Mouse (Mus musculus) embryonic facial prominence, embryonic 13.5 days (tissue): ENCODE measurements around the gene Slmap. TPM values are rescaled to one million over a fixed set of nuclear protein-coding genes. Genes with fewer than 3 reads are reported as not detected.
"Not testable (repeated sequence)": the region's sequence is repeated elsewhere in the genome, so short reads cannot be mapped to it uniquely, and the experiment has no call there.

Experiments
- ATAC-seq: fragments of 200-750 bp; cut with Nextera tagmentation; 2 replicates; pipeline ENCODE4 v1.8.0; 2017; ENCODE audit warnings: low read depth; ENCODE audit not compliant: insufficient number of reproducible peaks, insufficient read depth, low FRiP score, low TSS enrichment
- H3K27ac ChIP-seq: fragments of 300-500 bp; sonication (generic); 2 replicates; pipeline ENCODE4 v1.5.1; 2015; ENCODE audit warnings: moderate library complexity, mild to moderate bottlenecking, inconsistent platforms
- H3K27me3 ChIP-seq: fragments of 300-500 bp; sonication (generic); 2 replicates; pipeline ENCODE4 v1.6.1; 2015; ENCODE audit warnings: mild to moderate bottlenecking, inconsistent platforms
- H3K36me3 ChIP-seq: fragments of 300-500 bp; sonication (generic); 2 replicates; pipeline ENCODE4 v1.6.1; 2015; ENCODE audit warnings: mild to moderate bottlenecking, inconsistent platforms
- H3K4me1 ChIP-seq: fragments of 300-500 bp; sonication (generic); 2 replicates; pipeline ENCODE4 v1.6.1; 2015; ENCODE audit warnings: inconsistent platforms
- H3K4me2 ChIP-seq: fragments of 300-500 bp; sonication (generic); 2 replicates; pipeline ENCODE4 v1.6.1; 2015; ENCODE audit warnings: moderate library complexity, mild to moderate bottlenecking, inconsistent platforms
- H3K4me3 ChIP-seq: fragments of 300-500 bp; sonication (generic); 2 replicates; pipeline ENCODE4 v1.5.1; 2015; ENCODE audit warnings: mild to moderate bottlenecking, inconsistent platforms
- H3K9ac ChIP-seq: fragments of 300-500 bp; sonication (generic); 2 replicates; pipeline ENCODE4 v1.6.1; 2015; ENCODE audit warnings: mild to moderate bottlenecking, inconsistent platforms
- H3K9me3 ChIP-seq: fragments of 300-500 bp; sonication (generic); 2 replicates; pipeline ENCODE4 v1.6.1; 2016; ENCODE audit warnings: inconsistent platforms
- WGBS: fragments of 180-500 bp; shearing (Covaris S2); methylation state at CpG from one replicate; pipeline ENCODE4 v1.1.7; 2015; ENCODE audit warnings: mixed read lengths; 5-methylcytosine and 5-hydroxymethylcytosine counted together
- polyA plus RNA-seq: library from polyadenylated mRNA; unstranded; fragments of >200 nt; fragmentation: Nextera tagmentation; extraction: Ambion mirVana; gene quantifications from 2 replicates; pipeline ENCODE4 v1.2.1, GENCODE M21; 2015

Gene Slmap
- polyA plus RNA-seq, result 17.1 and 19.6 TPM in 2 replicates

GRCm38 (mm10) chr14:26534757-26535479 lies at the start of gene Slmap:
Slmap (minus strand) TSS chr14:26534931.
- peak; percentile 94 for ATAC-seq
- peak within 1 kb of the TSS; percentile 80 for H3K27ac ChIP-seq
- peak within 1 kb of the TSS; percentile 95 for H3K9ac ChIP-seq
- no peaks in the 10 kb centered on the region for H3K27me3 ChIP-seq
- H3K4me1 ChIP-seq, result peaks cover 26% of the 10 kb centered on the region
- H3K4me2 ChIP-seq, result peak within 1 kb of the TSS; percentile 77
- H3K4me3 ChIP-seq, result peak within 1 kb of the TSS; percentile 97
- peaks cover 4% of the 10 kb centered on the region; the same call in 1 of the 2 replicates for H3K36me3 ChIP-seq
- 14% methylated on average over 30 of the region's 33 CpGs for WGBS
- no peaks in the 10 kb centered on the region for H3K9me3 ChIP-seq

- no peaks in the 10 kb centered on the region for H3K27me3 ChIP-seq
- peaks cover 20% of the 10 kb centered on the region for H3K4me1 ChIP-seq
- no peak overlapping the region for H3K4me2 ChIP-seq
- H3K36me3 ChIP-seq, result peaks cover 6% of the 10 kb centered on the region
- H3K4me3 ChIP-seq, result no peak overlapping the region
- no peak for ATAC-seq
- H3K27ac ChIP-seq, result no peak overlapping the region
- no peak overlapping the region for H3K9ac ChIP-seq
- 85% methylated on average over 3 of the region's 3 CpGs for WGBS
- no peaks in the 10 kb centered on the region for H3K9me3 ChIP-seq
Observed at GRCm38 (mm10) chr14:26583645-26584044, 48.9 kb upstream of the Slmap start.

GRCm38 (mm10) chr14:26579346-26580343 lies 44.9 kb upstream of the Slmap start:
- no peaks in the 10 kb centered on the region for H3K27me3 ChIP-seq
- peak overlapping the region; percentile 78 for H3K4me2 ChIP-seq
- peak overlapping the region; percentile 95 for H3K4me3 ChIP-seq
- H3K9ac ChIP-seq, result peak overlapping the region; percentile 99
- under 1% methylated on average over 77 of the region's 79 CpGs for WGBS
- H3K4me1 ChIP-seq, result peaks cover 12% of the 10 kb centered on the region
- H3K36me3 ChIP-seq, result peaks cover 6% of the 10 kb centered on the region
- H3K9me3 ChIP-seq, result no peaks in the 10 kb centered on the region
- ATAC-seq, result peak; percentile 96
- H3K27ac ChIP-seq, result peak overlapping the region; percentile 98

- Histone ChIP-seq H3K4me3 (peak overlapping the region; percentile 95), H3K9ac (no peak overlapping the region), H3K27me3 (no peaks in the 10 kb centered on the region), H3K36me3 (peaks cover 6% of the 10 kb centered on the region), H3K4me1 (peaks cover 12% of the 10 kb centered on the region), H3K9me3 (no peaks in the 10 kb centered on the region), H3K4me2 (peak overlapping the region; percentile 78), H3K27ac (no peak overlapping the region)
- 71% methylated on average over 6 of the region's 6 CpGs for WGBS
- ATAC-seq, result no peak
Observed at GRCm38 (mm10) chr14:26578791-26579191, 44.1 kb upstream of the Slmap start.

GRCm38 (mm10) chr14:26576255-26576780 lies 41.6 kb upstream of the Slmap start:
- H3K9me3 ChIP-seq, result no peaks in the 10 kb centered on the region
- no peak overlapping the region for H3K9ac ChIP-seq
- no peak overlapping the region for H3K4me3 ChIP-seq
- H3K27ac ChIP-seq, result no peak overlapping the region
- no peak for ATAC-seq
- 65% methylated on average over 3 of the region's 3 CpGs for WGBS
- peaks cover 11% of the 10 kb centered on the region for H3K4me1 ChIP-seq
- H3K27me3 ChIP-seq, result no peaks in the 10 kb centered on the region
- H3K4me2 ChIP-seq, result no peak overlapping the region
- no peaks in the 10 kb centered on the region for H3K36me3 ChIP-seq

- H3K4me2 ChIP-seq, H3K9me3 ChIP-seq, H3K4me3 ChIP-seq, H3K27me3 ChIP-seq, H3K4me1 ChIP-seq, H3K9ac ChIP-seq, ATAC-seq, H3K27ac ChIP-seq, H3K36me3 ChIP-seq: not testable (repeated sequence)
- WGBS, result 82% methylated on average over 5 of the region's 5 CpGs
Observed at GRCm38 (mm10) chr14:26573556-26573955, 38.8 kb upstream of the Slmap start, which contains the start of gene Dennd6a. Dennd6a (plus strand) TSS chr14:26573856.

GRCm38 (mm10) chr14:26571951-26572675 lies 37.4 kb upstream of the Slmap start:
- H3K27me3 ChIP-seq, result no peaks in the 10 kb centered on the region
- no peak overlapping the region for H3K9ac ChIP-seq
- no peak overlapping the region for H3K4me2 ChIP-seq
- H3K36me3 ChIP-seq, result no peaks in the 10 kb centered on the region
- H3K4me3 ChIP-seq, result no peak overlapping the region
- ATAC-seq, result no peak
- H3K27ac ChIP-seq, result no peak overlapping the region
- WGBS, result 50% methylated on average over 4 of the region's 4 CpGs
- H3K4me1 ChIP-seq, result no peaks in the 10 kb centered on the region
- no peaks in the 10 kb centered on the region for H3K9me3 ChIP-seq

- 78% methylated on average over 4 of the region's 4 CpGs for WGBS
- H3K4me2 ChIP-seq, result no peak overlapping the region
- ATAC-seq, result no peak
- H3K9ac ChIP-seq, result no peak overlapping the region
- no peaks in the 10 kb centered on the region for H3K27me3 ChIP-seq
- H3K36me3 ChIP-seq, result no peaks in the 10 kb centered on the region
- no peaks in the 10 kb centered on the region for H3K9me3 ChIP-seq
- H3K27ac ChIP-seq, result no peak overlapping the region
- H3K4me3 ChIP-seq, result no peak overlapping the region
- no peaks in the 10 kb centered on the region for H3K4me1 ChIP-seq
Observed at GRCm38 (mm10) chr14:26569880-26570279, 35.1 kb upstream of the Slmap start.

GRCm38 (mm10) chr14:26562247-26562646 lies 27.5 kb upstream of the Slmap start:
- H3K4me2 ChIP-seq, result no peak overlapping the region
- no peaks in the 10 kb centered on the region for H3K4me1 ChIP-seq
- H3K9ac ChIP-seq, result no peak overlapping the region
- ATAC-seq, result no peak
- H3K36me3 ChIP-seq, result no peaks in the 10 kb centered on the region
- H3K27me3 ChIP-seq, result no peaks in the 10 kb centered on the region
- no peak overlapping the region for H3K27ac ChIP-seq
- WGBS, result 82% methylated on average over 2 of the region's 2 CpGs
- H3K4me3 ChIP-seq, result no peak overlapping the region
- no peaks in the 10 kb centered on the region for H3K9me3 ChIP-seq

GRCm38 (mm10) chr14:26558536-26558935 lies 23.8 kb upstream of the Slmap start:
- Histone ChIP-seq H3K36me3 (no peaks in the 10 kb centered on the region), H3K9me3 (no peaks in the 10 kb centered on the region), H3K9ac (no peak overlapping the region), H3K27ac (no peak overlapping the region), H3K4me3 (no peak overlapping the region), H3K4me2 (no peak overlapping the region), H3K27me3 (no peaks in the 10 kb centered on the region), H3K4me1 (no peaks in the 10 kb centered on the region)
- 86% methylated on average over 7 of the region's 7 CpGs for WGBS
- no peak for ATAC-seq

GRCm38 (mm10) chr14:26557581-26557980 lies 22.9 kb upstream of the Slmap start:
- Histone ChIP-seq H3K4me2 (no peak overlapping the region), H3K4me3 (no peak overlapping the region), H3K36me3 (no peaks in the 10 kb centered on the region), H3K4me1 (no peaks in the 10 kb centered on the region), H3K9ac (no peak overlapping the region), H3K9me3 (no peaks in the 10 kb centered on the region), H3K27me3 (no peaks in the 10 kb centered on the region), H3K27ac (no peak overlapping the region)
- 32% methylated on average over 1 of the region's 1 CpGs for WGBS
- ATAC-seq, result no peak
